Mouse (Mus musculus): Measurements from ENCODE around the gene Nfib.

DNA sequence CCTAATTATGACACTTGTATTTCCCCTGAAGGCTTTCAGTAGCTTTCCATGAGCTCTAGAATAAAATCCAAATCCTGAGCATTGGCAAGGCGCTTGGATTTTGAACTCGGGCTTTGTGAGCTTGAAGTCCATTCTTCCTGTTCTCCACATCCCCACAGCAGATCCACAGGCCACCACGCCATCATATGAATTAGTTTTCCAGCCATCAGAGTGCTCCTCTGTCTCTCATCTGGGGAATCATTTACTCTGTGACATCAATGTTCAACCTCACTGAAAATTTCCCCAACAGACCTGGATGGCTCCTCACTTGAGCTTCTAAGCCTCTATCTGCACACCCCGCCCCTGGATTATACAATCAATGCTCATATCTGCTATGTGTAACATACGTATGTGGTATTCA lies 262.1 kb downstream of the Nfib start:
- TF ChIP-seq CTCF (IDR thresholded peaks at IDR 0.05; ENCODE audit: control insufficient read depth, insufficient read depth, low read length) (no peak), POLR2A (IDR thresholded peaks at IDR 0.05; ENCODE audit: borderline replicate concordance, control insufficient read depth, low read depth, low read length) (no peak)

Measured in bone marrow, adult 2 months (tissue).